Mouse (Mus musculus) gastrocnemius, adult 2 months (tissue): ENCODE data around the gene Gm28035. TPM values are rescaled to one million over a fixed set of nuclear protein-coding genes. Genes with fewer than 3 reads are reported as not detected.

Source experiments
- DNase-seq: peaks from one replicate; pipeline ENCODE4 v3.0.0; 2022
- H3K27ac ChIP-seq: fragments of 200-600 bp; 2 replicates; pipeline ENCODE4 v1.8.1; 2022; ENCODE audit warnings: mild to moderate bottlenecking
- H3K4me3 ChIP-seq: fragments of 200-600 bp; 2 replicates; pipeline ENCODE4 v1.8.1; 2022; ENCODE audit warnings: mild to moderate bottlenecking, moderate library complexity
- CTCF ChIP-seq: fragments of 200-600 bp; IDR thresholded peaks from 2 replicates; pipeline ENCODE4 v1.8.1; 2022; ENCODE audit warnings: antibody characterized with exemption, mild to moderate bottlenecking, moderate library complexity
- intact Hi-C: fragments of 180-260 bp; cut with DNase I; formaldehyde crosslinking; loops from one replicate; pipeline ENCODE4 v1.15.1; 2025
- total RNA-seq, 2 experiments: library from RNA; stranded (reverse); gene quantifications; 2 replicates each; pipeline ENCODE4 v1.2.3; 2021

Gm28035 gene
- total RNA-seq, 2 experiments from 2014 or later: 1.1 to 1.4 TPM

DNA sequence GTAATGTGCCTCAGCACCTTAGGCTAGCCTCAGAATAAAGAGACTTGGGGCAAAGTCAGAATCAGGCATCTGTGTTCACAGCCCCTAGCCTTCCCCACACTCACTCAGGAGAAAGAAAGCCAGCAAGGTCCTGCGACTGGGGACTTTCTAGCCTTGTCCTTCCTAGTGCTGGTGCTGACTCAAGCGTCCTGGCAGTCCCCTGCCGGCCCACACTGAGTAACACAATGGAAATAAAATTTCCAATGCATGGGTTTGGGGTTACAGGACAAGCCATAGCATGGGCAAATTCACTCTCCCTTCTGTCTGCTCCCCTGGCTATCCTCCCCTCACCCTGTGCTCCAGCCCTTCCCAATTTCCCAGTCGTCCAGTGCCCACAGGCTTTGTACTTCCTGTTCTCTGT, 28.0 kb downstream of the Gm28035 start:
- Histone ChIP-seq H3K4me3 (peak overlapping the region; percentile 19; the same call in 1 of the 2 replicates), H3K27ac (peak overlapping the region; percentile 86)
- TF ChIP-seq CTCF: no peak
- intact Hi-C loops: no loop called here
- no peak for DNase-seq

GRCm38 (mm10) chr2:30269241-30269990, 29.0 kb downstream of the Gm28035 start:
- no peak for DNase-seq
- H3K27ac ChIP-seq: peak overlapping the region; percentile 86
- intact Hi-C loops: no loop called here
- peak overlapping the region; percentile 5 for H3K4me3 ChIP-seq
- no peak for TF ChIP-seq CTCF

DNA sequence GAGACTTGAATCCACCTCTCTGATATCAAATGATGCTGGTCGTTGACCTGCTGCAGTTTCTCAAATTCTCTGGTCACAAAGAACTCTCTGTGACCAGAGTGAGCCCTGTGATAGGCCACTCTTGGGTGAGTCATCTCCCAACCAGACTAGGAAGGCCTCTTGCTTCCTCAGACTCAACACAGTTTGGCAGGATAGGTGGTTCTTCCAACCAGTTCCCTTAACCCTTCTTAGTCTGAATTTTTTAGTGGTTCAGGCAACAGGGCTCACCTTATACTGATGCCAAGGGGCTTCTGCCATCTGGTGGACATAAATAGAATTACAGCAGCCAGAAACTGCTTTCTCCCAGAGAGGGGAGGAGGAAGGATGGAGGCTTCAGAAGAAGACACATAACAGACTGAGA, 29.8 kb downstream of the Gm28035 start:
- no peak overlapping the region; the same call in 1 of the 2 replicates for H3K4me3 ChIP-seq
- TF ChIP-seq CTCF: peak; percentile 99
- DNase-seq: peak; percentile 67
- intact Hi-C loops: loop anchor here (1.0 kb wide), 2 partner anchors 92 to 146 kb away; partner anchors contain the start of genes Spout1 and Zer1
- H3K27ac ChIP-seq: peak overlapping the region; percentile 86

DNA sequence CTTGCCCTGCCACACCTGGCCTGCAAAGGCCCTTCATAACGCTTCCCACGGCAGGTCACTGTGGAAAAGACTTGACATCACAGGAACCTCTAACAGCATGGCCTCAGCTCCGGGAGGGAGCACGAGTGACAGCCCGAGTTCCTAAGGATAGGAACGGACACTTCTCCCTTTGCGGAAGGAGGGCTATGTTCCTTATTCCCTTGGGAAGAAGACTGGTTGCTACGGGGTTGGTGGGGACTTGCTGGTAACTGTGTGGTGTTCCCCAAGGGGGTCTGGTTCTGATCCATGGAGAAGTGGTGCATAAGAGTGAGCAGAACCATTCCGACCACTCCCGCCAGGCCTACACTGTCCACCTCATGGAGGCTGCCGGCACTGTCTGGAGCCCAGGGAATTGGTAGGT, 40.4 kb downstream of the Gm28035 start, which contains the start of gene Gm28038:
TSS of gene Gm28038 (plus strand) at position 301 of the 400 bp plus-strand sequence.
- Histone ChIP-seq H3K27ac (no peak within 1 kb of the TSS), H3K4me3 (no peak within 1 kb of the TSS)
- intact Hi-C loops: no loop called here
- TF ChIP-seq CTCF: no peak
- DNase-seq: no peak

DNA sequence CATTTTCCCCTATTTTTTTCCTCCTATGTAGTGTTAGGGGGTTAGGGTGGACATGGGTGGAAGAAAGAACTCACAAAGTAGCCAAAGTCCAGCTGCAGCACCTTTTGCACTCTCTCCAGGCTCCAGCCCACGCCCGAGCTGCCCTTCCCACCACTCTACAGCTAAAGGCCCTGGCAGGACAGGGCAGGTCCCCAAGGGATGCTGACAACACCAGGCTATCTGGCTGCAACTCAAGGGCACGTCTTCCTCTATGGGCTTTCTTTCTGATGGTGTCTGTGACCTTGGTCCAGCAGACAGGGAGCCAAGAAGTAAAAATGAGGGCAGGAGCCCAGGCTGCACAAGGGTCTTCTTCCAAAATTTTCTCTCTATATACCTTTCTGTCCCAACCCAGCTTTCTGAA, 41.3 kb downstream of the Gm28035 start:
- H3K4me3 ChIP-seq: no peak overlapping the region
- no peak for DNase-seq
- no peak overlapping the region for H3K27ac ChIP-seq
- intact Hi-C loops: no loop called here
- no peak for TF ChIP-seq CTCF

GRCm38 (mm10) chr2:30283193-30283592, 42.8 kb downstream of the Gm28035 start:
- Histone ChIP-seq H3K27ac (no peak overlapping the region), H3K4me3 (no peak overlapping the region)
- no peak for TF ChIP-seq CTCF
- DNase-seq: no peak
- intact Hi-C loops: no loop called here

DNA sequence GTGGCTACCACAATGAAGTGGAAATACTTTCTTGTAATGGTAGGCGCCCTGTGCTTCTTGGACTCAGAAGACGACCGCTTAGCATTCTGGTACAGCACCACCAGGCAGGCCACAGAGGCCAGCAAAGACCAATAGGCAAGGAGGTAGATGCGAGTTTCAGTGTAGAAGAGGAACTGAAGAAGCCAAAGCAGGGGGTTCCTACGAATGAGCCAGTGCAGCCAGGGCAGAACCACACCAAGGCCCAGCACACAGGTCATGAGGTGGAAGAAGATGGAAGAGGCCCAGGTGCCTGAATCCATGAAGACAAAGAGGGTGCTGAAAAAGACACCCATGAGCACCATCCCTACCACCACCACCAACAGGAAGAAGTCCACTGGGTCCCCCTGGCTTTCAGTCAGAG, 44.6 kb downstream of the Gm28035 start:
- intact Hi-C loops: loop anchor here (5.0 kb wide), 1 partner anchor 72 kb away; the partner anchor contains the start of gene Sh3glb2
- DNase-seq: no peak
- Histone ChIP-seq H3K27ac (no peak overlapping the region), H3K4me3 (peak overlapping the region; percentile 99)
- no peak for TF ChIP-seq CTCF

GRCm38 (mm10) chr2:30285416-30286181, 45.2 kb downstream of the Gm28035 start:
- no peak for TF ChIP-seq CTCF
- intact Hi-C loops: loop anchor here (5.0 kb wide), 1 partner anchor 72 kb away; the partner anchor contains the start of gene Sh3glb2
- DNase-seq: peak; percentile 32
- peak overlapping the region; percentile 99 for H3K4me3 ChIP-seq
- H3K27ac ChIP-seq: peak overlapping the region; percentile 92

DNA sequence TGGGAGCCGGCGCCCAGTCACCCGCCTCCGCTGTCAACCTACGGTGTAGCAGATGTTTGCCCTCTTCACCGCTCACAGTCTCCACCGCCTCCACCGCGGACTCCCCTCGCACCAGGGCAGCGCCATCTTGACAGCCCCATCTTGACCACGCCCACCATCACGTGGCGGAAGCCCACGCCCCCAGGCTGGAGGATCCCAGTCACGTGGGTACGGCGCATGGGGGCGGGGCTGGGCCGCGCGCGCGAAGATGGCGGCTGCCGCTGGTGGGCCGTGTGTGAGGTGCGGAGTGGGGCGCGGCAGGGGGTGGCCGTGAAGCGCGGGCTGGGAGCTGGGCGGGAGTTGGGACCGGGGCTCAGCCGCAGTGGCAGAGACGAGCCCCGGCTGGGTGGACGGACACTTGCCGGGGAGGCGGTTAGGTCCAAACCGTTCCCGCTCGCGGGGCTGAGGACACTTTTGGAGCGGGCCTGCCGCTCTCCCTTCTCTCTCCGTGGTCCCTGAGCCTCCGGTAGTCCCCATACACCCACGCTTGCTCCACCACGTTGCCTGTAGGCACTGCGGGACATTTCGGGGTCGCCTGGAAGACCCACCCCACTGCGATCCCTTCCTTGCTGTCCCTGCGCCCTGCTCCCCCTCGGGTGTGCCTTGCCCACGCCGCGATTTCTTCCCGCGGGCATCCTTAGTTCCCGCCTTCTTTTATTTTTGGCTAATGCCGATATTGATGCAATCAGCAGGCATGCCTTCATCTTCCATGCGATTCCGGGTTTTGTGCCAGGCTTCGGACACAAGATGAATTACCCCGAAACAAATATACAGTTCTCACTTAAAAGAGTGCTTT, 46.0 kb downstream of the Gm28035 start, which contains the start of the genes Dolk and Nup188:
TSS of gene Dolk (minus strand) at position 143 of the 835 bp plus-strand sequence.
TSS of gene Nup188 (plus strand) at position 206 of the 835 bp plus-strand sequence.
- no peak for TF ChIP-seq CTCF

DNA sequence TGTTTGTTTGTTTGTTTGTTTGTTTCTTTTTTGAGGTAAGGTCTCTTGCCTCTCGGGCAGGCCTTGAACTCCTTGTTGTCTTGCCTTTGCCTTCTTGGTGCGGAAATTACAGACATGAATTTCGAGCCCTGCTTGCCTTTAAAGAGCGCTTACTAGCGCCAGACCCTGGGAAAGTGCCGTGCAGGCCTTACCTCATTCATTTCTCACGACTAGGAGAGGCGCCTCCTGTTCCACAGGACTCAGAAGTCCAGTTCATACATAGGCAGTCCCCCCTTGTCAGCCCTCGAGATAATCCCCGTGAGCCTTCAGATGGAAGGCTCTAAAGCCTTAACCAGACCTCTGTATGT, 46.6 kb downstream of the Gm28035 start:
- Histone ChIP-seq H3K27ac (peak overlapping the region; percentile 92), H3K4me3 (peak overlapping the region; percentile 99)
- no peak for DNase-seq
- intact Hi-C loops: loop anchor here (5.0 kb wide), 1 partner anchor 70 kb away; the partner anchor contains the start of gene Sh3glb2
- no peak for TF ChIP-seq CTCF

More for the DNA sequence above, 46.0 kb downstream of the Gm28035 start, which contains the start of the genes Dolk and Nup188:
- Histone ChIP-seq H3K4me3 (peak within 1 kb of the TSS; percentile 99), H3K27ac (peak within 1 kb of the TSS; percentile 92)
- peak; percentile 98 for DNase-seq
- intact Hi-C loops: loop anchor here (5.0 kb wide), 1 partner anchor 71 kb away; the partner anchor contains the start of gene Sh3glb2

- DNase-seq: no peak
- intact Hi-C loops: no loop called here
- no peak overlapping the region for H3K4me3 ChIP-seq
- H3K27ac ChIP-seq: no peak overlapping the region
- TF ChIP-seq CTCF: peak; percentile 50
Measured at GRCm38 (mm10) chr2:30299525-30299924, 59.2 kb downstream of the Gm28035 start.

- intact Hi-C loops: no loop called here
- Histone ChIP-seq H3K27ac (no peak overlapping the region), H3K4me3 (no peak overlapping the region)
- TF ChIP-seq CTCF: no peak
- DNase-seq: no peak
Measured at GRCm38 (mm10) chr2:30299966-30300365, 59.6 kb downstream of the Gm28035 start.
